Mouse (Mus musculus) G1E-ER4 (cell line): Measurements from ENCODE around the gene Pde4c. TPM values are rescaled to one million over a fixed set of nuclear protein-coding genes. Genes with fewer than 3 reads are reported as not detected.

ENCODE experiments used
- GATA1 ChIP-seq: IDR thresholded peaks from one replicate; pipeline ENCODE4 v1.8.0; 2012; ENCODE audit warnings: low read length, inconsistent platforms
- polyA plus RNA-seq: library from polyadenylated mRNA; stranded (reverse); fragments of >175 nt; gene quantifications from 2 replicates; pipeline ENCODE4 v1.2.3, GENCODE M21; 2012

Pde4c gene
- polyA plus RNA-seq, 1 experiment: 1.2 TPM

DNA sequence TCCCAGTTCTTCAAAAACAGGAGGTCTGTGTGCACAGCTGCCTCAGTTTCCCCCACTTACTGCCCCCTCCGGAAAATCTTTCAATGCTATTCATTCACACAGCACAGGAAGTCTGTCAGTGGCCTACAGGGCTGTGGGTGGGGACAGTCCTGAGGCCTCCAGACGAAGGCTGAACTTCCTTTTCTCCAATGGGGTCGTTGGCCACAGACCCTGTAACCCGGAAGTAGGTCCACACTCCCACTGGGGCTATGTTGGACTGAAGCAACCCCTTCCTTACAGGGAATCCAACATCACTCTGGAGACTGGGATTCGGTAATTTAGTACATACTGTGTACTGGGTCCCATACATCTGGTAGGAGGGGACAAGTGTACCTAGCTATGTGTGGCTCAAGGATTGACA lies 29.9 kb upstream of the Pde4c start:
- no peak for TF ChIP-seq GATA1

DNA sequence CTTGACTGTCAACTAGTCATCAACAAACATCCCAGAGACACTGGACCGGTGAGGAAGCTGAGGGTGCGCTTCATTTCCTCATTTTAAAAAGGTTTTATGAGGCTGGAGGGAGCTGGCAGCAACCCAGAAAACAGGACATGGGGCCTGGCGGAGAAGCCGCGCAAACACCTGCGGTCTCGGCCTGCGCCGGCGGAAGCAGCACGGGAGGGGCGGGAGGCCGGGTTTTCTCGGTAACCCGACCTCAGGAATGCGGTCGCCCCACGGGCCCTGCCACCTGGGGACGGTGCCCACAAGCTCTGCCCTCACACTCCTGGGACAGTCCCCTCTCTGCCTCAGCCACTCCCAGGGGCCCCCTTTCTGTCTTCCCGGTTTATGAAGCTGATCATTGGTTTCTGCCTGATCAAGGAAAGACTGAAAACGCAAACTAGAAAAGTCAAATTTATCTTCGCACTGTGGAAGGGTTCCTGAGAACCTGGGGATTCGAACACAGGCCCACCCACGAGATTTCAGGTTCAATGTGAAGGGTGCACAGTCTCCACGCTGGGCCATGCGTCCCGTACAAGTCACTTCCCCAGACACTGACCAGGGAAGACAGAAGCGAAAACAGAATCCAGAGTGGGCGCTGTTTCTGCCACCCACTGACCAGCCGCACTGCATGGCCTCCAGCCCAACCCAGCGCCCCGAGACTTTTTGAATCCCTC lies 28.1 kb upstream of the Pde4c start:
- TF ChIP-seq GATA1: no peak

DNA sequence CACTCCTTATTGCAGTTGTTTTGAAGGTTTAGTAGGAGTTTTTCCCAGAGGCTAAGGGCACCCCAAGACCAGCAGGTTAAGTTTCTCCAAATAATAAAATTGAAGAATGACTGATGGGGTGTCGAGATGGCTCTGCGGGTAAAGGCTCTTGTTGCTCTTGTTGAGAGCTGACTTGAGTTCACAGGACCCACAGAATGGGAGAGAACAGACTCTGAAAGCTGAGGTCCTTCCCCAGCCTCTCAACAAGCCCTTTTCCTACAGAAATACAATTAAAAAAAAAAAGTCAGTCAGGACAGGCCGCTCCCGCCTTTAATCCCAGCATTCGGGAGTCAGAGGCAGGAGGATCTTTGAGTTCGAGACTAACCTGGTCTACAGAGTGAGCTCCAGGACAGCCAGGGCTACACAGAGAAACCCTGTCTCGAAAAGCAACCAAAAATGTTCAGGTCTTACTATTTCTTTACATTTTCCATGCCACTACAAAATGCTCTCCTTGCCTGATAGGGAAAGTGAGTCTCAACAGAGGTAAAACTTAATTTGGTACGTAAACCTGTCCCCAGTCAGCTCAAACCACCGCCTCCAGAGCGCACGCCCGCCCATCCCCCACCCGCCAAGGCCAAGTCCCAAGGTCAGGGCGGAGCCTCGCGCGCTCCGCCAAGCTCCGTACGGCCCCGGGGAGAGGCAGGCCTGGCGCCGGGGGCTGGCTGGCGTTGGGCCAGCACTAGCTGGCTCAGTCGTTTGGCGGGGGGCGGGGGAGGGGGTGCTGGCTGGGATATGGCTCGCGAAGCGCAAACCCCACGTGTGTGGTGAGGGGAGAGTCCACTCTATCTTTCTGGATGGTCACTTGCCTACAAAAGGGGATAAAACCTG lies 27.3 kb upstream of the Pde4c start:
- TF ChIP-seq GATA1: no peak

DNA sequence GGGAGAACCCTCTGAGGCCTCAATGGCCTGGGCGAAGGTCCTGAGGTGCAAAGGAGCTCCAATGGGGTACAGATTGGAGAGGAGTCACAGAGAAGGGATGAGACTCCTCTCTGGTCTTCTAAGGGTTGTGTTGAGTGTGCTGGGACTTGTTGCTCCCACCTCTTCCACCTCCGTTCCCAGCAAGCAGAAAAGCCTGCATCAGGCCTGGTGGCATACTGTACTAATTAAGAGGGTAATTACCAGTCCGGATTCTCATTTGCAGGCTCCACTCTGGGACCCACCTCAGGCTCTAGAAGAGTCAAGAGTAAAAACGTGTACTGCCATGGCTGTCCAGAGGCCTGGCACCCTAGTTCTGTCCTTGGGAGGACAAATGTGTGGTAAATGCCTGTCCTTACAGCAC lies 26.6 kb upstream of the Pde4c start:
- TF ChIP-seq GATA1: no peak

DNA sequence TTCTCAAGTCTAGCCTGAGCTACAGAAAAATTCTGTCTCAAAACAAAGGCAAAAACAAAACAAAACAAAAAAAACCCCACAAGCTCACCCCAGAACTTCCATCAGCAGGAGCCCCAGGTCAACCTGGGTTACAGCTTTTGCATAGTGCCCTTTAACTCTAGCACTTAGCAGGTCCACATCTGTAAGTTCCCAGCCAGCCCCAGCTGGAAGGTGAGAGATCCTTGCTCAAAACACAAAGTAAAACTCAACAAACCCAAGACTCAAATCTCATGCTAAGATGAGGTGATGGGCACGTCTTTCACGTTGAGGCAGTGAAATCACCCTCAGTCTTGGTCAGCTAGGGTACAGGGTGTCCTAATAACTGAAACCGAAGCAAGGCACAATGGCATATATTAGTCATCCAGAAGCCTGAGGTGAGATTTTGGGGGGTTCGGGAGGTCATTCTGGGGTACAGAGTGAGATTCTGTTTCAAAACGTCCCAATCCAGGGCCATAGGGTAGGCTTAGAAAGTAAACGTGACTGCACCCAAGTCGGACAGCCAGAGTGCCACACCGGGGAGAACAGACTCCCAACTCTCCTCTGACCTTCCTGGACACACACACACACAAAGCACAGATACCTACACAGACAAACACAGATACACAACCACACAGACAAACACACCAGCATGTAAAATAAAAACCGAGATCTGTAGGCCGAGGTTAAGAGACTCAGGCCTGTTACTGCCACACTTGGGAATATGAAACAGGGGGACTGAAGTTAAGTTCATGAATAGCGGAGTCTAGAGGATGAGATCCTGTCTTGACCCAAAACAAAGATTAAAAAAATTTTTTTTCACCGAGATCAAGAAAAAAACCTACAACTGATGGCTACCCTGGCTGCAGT lies 25.9 kb upstream of the Pde4c start:
- no peak for TF ChIP-seq GATA1

DNA sequence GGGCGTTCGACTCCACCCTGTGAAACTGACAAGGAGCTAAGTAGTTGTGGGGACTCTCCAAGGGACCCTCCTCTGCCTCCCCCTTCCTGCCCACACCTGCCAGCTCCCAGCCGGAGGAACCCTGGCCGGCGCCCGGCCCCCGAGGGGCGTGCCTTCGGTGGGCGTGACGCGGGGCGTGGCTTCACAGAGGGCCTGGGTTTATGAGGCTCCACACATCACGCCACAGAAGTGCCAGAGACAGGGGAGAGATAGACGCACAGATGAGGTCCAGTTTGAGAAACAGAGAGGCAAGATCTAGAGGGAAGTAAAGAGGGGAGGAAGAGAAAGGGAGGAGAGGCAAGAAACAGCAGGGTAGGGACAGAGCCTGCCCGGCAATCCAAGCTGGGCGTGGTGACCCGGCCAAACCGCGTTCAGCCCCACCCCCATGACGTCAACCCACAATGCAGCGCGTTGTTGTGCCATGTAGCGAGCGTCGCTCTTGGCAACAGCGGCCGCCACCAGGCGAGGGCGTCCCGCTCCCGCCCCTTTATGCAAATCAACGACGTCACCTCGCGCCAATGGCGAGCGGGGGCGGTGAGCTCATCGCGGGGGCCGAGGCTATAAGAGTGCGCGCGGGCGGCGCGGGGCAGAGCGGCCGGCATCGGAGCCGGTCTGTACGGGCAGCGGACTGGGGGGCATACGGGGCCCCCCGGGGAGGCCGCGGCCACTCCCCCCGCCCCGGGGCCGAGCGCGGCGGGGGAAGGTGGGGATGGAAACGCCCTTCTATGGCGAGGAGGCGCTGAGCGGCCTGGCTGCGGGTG lies 25.0 kb upstream of the Pde4c start, which contains the start of gene Jund:
Gene Jund (plus strand): TSS at position 640 of the 800 bp plus-strand sequence.
- TF ChIP-seq GATA1: no peak

DNA sequence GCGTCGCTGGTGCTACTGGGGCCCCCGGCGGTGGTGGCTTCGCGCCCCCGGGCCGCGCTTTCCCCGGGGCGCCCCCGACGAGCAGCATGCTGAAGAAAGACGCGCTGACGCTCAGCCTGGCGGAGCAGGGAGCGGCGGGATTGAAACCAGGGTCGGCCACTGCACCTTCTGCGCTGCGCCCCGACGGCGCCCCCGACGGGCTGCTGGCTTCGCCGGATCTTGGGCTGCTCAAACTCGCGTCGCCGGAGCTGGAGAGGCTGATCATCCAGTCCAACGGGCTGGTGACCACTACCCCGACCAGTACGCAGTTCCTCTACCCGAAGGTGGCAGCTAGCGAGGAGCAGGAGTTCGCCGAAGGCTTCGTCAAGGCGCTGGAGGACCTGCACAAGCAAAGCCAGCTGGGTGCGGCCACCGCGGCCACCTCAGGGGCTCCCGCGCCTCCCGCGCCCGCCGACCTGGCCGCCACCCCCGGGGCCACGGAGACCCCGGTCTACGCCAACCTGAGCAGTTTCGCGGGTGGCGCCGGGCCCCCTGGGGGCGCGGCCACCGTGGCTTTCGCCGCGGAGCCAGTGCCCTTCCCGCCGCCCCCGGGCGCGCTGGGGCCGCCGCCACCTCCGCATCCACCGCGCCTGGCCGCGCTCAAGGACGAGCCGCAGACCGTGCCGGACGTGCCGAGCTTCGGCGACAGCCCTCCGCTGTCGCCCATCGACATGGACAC lies 24.2 kb upstream of the Pde4c start:
- no peak for TF ChIP-seq GATA1

DNA sequence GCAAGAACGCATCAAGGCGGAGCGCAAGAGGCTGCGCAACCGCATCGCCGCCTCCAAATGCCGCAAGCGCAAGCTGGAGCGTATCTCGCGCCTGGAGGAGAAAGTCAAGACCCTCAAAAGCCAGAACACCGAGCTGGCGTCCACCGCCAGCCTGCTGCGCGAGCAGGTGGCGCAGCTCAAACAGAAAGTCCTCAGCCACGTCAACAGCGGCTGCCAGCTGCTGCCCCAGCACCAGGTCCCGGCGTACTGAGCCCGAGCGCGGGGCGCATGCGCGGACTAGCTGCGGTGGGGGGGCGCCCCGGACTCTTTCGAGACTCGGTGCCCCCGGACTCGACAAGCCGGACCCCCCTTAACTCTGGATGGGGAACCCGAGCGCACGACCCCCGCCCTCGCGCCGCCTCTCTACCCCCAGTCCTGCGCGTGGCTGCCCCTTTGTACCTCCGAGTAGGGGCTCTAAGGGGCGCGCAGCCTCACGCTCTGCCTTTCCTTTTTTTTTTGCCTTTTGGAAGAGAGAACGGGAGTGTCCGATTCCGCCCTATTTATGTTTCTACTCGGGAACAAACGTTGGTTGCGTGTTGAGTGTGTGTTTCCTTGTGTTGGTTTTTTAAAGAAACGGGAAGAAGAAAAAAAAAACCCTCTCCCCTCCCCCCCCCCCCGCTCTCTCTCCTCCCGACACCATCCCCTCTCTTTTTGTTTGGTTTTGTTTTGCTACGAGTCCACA lies 23.5 kb upstream of the Pde4c start:
- no peak for TF ChIP-seq GATA1

DNA sequence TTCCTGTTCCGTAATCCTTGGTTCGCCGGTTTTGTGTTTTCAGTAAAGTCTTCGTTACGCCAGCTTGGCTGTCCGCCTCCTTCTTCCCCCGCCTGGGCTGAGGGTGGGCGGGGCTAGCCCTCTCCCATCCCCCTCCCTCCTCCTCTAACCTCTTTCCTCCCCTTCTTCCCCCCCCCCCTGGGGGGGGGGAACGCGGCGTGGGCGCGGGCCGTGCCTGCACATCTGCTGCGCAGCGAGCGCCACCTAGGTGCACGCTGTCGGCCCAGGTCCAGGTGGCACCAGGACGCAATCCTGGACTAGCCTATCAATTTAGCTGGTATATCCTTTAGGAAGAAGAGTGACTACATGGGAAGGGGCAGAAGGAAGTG lies 23.0 kb upstream of the Pde4c start:
- TF ChIP-seq GATA1: no peak

DNA sequence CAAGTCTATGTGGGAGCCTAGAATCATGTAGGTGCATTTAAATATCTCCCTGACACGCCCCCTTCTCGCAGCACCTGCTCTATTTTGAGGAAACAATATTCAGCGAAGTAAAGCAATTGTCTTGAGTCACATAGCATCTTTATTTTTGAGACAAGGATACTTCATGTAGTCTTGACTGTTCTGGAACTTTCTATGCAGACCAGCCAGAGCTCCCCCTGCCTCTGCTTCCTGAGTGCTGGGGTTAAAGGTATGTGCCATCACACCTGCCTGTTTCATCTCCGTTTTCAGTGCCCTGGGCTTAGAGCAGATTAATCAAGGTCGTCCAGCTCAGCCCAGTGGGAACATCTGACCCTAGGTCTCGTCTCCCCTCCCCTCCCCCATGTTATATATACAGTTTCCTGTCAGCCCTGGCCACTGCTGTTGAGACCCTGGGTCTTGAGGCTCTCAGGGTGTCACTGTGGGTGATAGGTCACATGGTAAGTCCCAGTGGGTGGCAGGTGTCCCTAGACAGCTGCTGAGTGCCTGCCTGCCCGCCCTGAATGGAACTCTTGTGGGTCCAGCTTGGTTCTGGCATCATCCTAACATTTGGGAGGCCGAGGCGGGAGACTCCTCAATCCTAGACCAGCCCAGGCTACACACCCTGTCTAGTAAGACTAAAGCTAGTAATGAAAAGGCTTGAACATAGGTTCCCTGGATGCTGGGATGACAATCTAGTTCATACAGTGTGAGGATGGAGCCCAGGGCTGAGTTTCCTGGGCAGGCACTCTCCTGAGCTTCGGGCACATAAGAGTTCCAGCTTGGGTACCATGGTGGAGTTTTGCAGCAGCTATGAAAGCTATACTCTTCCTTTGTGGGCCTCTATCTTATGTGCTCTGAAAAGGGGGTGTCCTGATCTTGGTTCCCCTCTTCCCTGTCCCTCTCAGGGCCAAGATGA lies 22.2 kb upstream of the Pde4c start:
- no peak for TF ChIP-seq GATA1

DNA sequence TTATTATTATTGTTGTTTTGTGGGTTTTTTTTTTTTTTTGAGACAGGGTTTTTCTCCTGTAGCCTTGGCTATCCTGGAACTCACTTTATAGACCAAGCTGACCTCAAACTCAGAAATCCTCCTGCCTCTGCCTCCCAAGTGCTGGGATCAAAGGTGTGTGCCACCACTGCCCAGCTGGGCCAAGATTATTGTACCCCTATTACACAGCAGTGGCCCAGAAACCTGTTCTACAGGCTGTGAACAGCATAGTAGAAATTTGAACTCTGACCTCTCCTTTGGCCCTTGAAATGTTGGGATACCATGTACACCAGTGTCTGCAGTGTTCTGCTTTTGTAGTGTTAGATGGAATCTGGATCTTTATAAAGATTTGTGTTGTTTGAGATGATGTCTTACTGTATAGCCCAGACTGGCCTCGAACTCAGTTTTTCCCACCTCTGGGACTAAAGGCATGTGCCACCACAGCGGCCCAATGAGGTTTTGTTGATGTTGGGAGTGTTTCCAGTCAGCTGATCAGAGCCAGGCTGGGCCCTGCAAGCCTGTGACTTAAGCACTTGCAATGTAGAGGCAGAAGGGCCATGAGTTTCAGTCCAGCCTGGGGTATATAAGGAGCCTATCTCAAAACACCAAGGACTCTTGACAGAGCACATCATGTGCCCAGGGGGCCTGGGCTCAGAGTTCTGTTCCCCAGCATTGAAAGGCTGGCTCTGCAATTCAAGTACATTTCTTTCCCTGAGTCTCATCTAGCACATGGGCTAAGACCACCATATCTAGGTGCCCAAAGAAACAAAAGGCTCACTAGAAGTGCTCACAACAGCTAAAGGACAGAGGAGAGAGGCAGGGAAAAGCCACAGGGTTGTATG lies 21.3 kb upstream of the Pde4c start:
- no peak for TF ChIP-seq GATA1

DNA sequence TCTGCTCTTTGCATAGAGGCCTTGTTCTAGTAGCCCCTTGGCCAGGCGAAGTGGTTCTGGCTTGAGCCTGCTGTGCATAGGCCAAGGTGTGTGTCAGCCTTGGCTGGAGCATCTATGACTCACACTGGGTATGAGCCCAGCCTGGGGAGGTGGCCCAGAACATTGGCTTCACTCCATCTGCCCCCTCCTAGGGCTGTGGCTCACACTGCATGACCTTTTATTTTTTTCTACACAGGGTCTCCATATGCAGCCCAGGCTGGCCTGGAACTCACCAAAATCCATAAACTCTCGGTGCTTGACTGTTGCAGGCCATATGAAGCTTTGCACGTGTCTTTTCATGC lies 20.7 kb upstream of the Pde4c start:
- no peak for TF ChIP-seq GATA1
